Mouse (Mus musculus): ENCODE data around the gene Gin1.

GRCm38 (mm10) chr1:97822203-97822602 lies 52.2 kb downstream of the Gin1 start:
- TF ChIP-seq POLR2A (IDR thresholded peaks at IDR 0.05; ENCODE audit: insufficient read length, low read depth) (no peak), USF1 (IDR thresholded peaks at IDR 0.05; ENCODE audit: low read depth) (no peak)

All from myocyte (in vitro differentiated cells).